Mouse (Mus musculus) stomach, postnatal 0 days (tissue): ENCODE results near the gene Ftsj1.

Experiments
- CTCF ChIP-seq: IDR thresholded peaks from 2 replicates; pipeline ENCODE4 v1.5.1; 2016; ENCODE audit warnings: antibody characterized with exemption, low read depth, mild to moderate bottlenecking, moderate library complexity
- EP300 ChIP-seq: optimal IDR thresholded peaks from 2 replicates; pipeline ENCODE3; 2016; ENCODE audit warnings: antibody characterized with exemption

DNA sequence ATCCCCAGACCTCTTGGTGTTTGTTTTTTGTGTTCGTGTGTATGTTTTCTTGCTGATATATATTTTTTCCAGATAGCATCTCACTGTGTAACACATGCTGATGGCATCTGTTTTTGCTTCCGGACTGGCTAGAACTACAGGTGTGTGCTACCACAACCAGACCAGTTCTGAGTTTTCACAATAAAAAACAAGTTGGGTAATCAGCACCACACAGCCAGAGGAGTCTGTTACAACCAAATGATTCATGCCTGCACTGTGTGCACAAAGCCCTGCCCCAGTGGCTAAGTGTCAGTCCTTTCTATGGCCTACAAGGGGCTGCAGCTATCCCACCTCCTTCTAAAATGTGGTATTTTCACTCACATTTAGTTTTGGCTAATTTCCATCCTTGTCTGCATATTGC is 15.5 kb downstream of the Ftsj1 start:
- TF ChIP-seq CTCF (no peak), EP300 (no peak)
